8 mouse cellular contexts compared by ENCODE assay signal in the genomic region with DNA sequence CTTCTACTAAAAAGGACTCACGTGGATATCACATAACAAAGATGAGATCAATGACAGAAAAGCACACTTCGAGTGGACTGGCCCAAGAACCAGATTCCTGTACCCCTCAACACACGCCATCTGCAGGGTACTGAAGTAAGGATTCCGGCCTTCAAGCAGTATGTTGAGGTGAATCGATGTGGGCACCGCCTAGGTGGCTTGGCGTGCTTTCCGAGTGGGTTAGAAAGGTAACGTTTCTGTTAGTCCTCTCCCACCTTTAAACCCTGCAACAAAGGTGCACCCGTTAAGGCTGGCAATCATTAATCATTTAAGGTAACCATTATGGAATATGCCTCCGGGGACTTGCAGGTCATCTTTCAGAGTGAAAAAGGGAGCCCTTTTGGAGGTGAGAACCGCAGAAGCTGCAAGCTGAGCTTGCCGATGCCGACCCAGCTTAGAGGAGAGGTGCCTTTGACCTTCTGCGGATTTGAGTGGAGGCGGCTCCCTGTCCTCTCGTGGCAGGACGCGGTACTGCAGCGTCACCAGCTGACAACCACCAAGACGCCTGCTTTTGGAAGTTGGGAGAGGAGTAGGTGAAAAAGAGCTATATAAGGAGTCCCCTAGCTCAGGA. TPM values are rescaled to one million over a fixed set of nuclear protein-coding genes. Genes with fewer than 3 reads are reported as not detected.
A peak's percentile ranks its signal among the peaks of the same experiment; 100 is the strongest.
DNase-seq lines count a peak whose midpoint lies in the region; ATAC-seq and TF ChIP-seq lines count a peak whose summit lies in the region.

No protein-coding gene starts in this region.

- intact Hi-C loops in left cerebral cortex, postnatal 10 days (cut with DNase I) = no loop called here

- no peaks in the 10 kb centered on the region for H3K9me3 ChIP-seq in hindbrain, postnatal 0 days (ENCODE audit: low read length)

- peak; percentile 85 to 95 for DNase-seq in adrenal gland, adult (ENCODE audit: inconsistent age in 2 of 2, low spot score in 1 of 2)
- peak; percentile 94 for DNase-seq in embryo, embryonic 10 days (ENCODE audit: low spot score)
- DNase-seq in gastrocnemius, adult 8-10 months (ENCODE audit: low spot score in 2 of 2) = peak; percentile 67 to 76
- DNase-seq in hindbrain, postnatal 0 days (ENCODE audit: low spot score) = peak; percentile 79
- peak; percentile 57 to 82 for DNase-seq in left cerebral cortex, postnatal 10 days (ENCODE audit: extremely low spot score in 1 of 2, low spot score in 2 of 2)
- peak; percentile 77 for DNase-seq in right cerebral cortex, postnatal 14 days
- DNase-seq in urinary bladder, postnatal 25 days (ENCODE audit: low spot score) = peak; percentile 84

- 21% methylated on average over 21 of the region's 21 CpGs for WGBS in hindbrain, postnatal 0 days

- H3K27ac ChIP-seq in hindbrain, postnatal 0 days = no peak overlapping the region

- H3K4me1 ChIP-seq in hindbrain, postnatal 0 days (ENCODE audit: insufficient read depth, low read length) = peaks cover 3% of the 10 kb centered on the region; the same call in 1 of the 2 replicates

- TF ChIP-seq CTCF in hindbrain, postnatal 0 days (IDR thresholded peaks at IDR 0.05; ENCODE audit: low read depth) = peak; percentile 89

- ATAC-seq in hindbrain, postnatal 0 days = no peak
- ATAC-seq in megakaryocyte progenitor cell, adult 5-6 weeks (replicated peaks; ENCODE audit: poor library complexity) = peak; percentile 63

- H3K9ac ChIP-seq in hindbrain, postnatal 0 days (replicated peaks; ENCODE audit: low read length) = no peak overlapping the region

- H3K4me3 ChIP-seq in hindbrain, postnatal 0 days (ENCODE audit: low read length) = no peak overlapping the region

- peak overlapping the region; percentile 32 for H3K4me2 ChIP-seq in hindbrain, postnatal 0 days (ENCODE audit: low read depth, low read length)

- no peaks in the 10 kb centered on the region for H3K36me3 ChIP-seq in hindbrain, postnatal 0 days (ENCODE audit: insufficient read depth, low read length)

- H3K27me3 ChIP-seq in hindbrain, postnatal 0 days (ENCODE audit: insufficient read depth, low read length) = no peaks in the 10 kb centered on the region

RNA-seq across cellular contexts. Expression of gene Dusp16, which starts 1.6 kb away (rescaled TPM):
- 10 to 100 TPM; 14.4 to 18.5 (median 15.8) TPM for total RNA-seq in gastrocnemius, adult 8-10 months (2022)
- 6.3 and 7.8 TPM in 2 replicates for total RNA-seq in hindbrain, postnatal 0 days (2014; rRNA removed)
- polyA plus RNA-seq in hindbrain, postnatal 0 days (2015; fragmentation: Nextera tagmentation; extraction: Ambion mirVana) = 4.1 and 4.5 TPM in 2 replicates
- 1 to 10 TPM; 5.6 to 6.6 TPM for total RNA-seq in left cerebral cortex, postnatal 10 days (2021)
- total RNA-seq in megakaryocyte progenitor cell, adult 5-6 weeks (2015) = 0.95 and 2.6 TPM in 2 replicates
- 0.33 and 2.5 TPM in 2 replicates for total RNA-seq in megakaryocyte progenitor cell, adult 5-6 weeks (2017)

RNA-seq across cellular contexts. Expression of gene Crebl2, which starts 35.9 kb away (rescaled TPM):
- total RNA-seq in gastrocnemius, adult 8-10 months (2022) = 10 to 100 TPM; 11.1 to 14.2 (median 12.4) TPM
- 2.7 and 4.4 TPM in 2 replicates for total RNA-seq in hindbrain, postnatal 0 days (2014; rRNA removed)
- polyA plus RNA-seq in hindbrain, postnatal 0 days (2015; fragmentation: Nextera tagmentation; extraction: Ambion mirVana) = 2.6 and 3.6 TPM in 2 replicates
- 1 to 10 TPM; 8.6 to 9.5 TPM for total RNA-seq in left cerebral cortex, postnatal 10 days (2021)
- total RNA-seq in megakaryocyte progenitor cell, adult 5-6 weeks (2015) = 2.0 and 4.5 TPM in 2 replicates
- 2.5 and 4.1 TPM in 2 replicates for total RNA-seq in megakaryocyte progenitor cell, adult 5-6 weeks (2017)
